Mouse (Mus musculus) heart, embryonic 10.5 days (tissue): ENCODE results near the gene Erg. TPM values are rescaled to one million over a fixed set of nuclear protein-coding genes. Genes with fewer than 3 reads are reported as not detected.

Experiments used
- DNase-seq: peaks from one replicate; pipeline ENCODE4 v3.0.0-alpha.2; 2017; ENCODE audit warnings: low spot score
- H3K27ac ChIP-seq: fragments of 300-500 bp; sonication (generic); 2 replicates; pipeline ENCODE4 v1.5.1; 2016; ENCODE audit warnings: mild to moderate bottlenecking
- H3K27me3 ChIP-seq: fragments of 300-500 bp; sonication (generic); 2 replicates; pipeline ENCODE4 v1.6.1; 2016; ENCODE audit warnings: mild to moderate bottlenecking; ENCODE audit not compliant: poor library complexity, insufficient read depth, severe bottlenecking
- H3K36me3 ChIP-seq: fragments of 300-500 bp; sonication (generic); 2 replicates; pipeline ENCODE4 v1.6.1; 2016; ENCODE audit warnings: mild to moderate bottlenecking, moderate library complexity
- H3K4me1 ChIP-seq: fragments of 300-500 bp; sonication (generic); 2 replicates; pipeline ENCODE4 v1.6.1; 2016; ENCODE audit warnings: mild to moderate bottlenecking
- H3K4me3 ChIP-seq: fragments of 300-500 bp; sonication (generic); 2 replicates; pipeline ENCODE4 v1.5.1; 2016; ENCODE audit warnings: mild to moderate bottlenecking, moderate library complexity
- H3K9me3 ChIP-seq: fragments of 300-500 bp; sonication (generic); 2 replicates; pipeline ENCODE4 v1.6.1; 2016; ENCODE audit warnings: mild to moderate bottlenecking, moderate library complexity
- WGBS: fragments of 180-500 bp; shearing (Covaris S2); methylation state at CpG from one replicate; pipeline ENCODE4 v1.1.7; 2016; 5-methylcytosine and 5-hydroxymethylcytosine counted together
- polyA plus RNA-seq: library from polyadenylated mRNA; unstranded; fragments of >200 nt; fragmentation: Nextera tagmentation; extraction: Ambion mirVana; gene quantifications from 2 replicates; pipeline ENCODE4 v1.2.1, GENCODE M21; 2016

Erg gene
- polyA plus RNA-seq, 1 experiment from 2014 or later: 5.9 TPM

DNA sequence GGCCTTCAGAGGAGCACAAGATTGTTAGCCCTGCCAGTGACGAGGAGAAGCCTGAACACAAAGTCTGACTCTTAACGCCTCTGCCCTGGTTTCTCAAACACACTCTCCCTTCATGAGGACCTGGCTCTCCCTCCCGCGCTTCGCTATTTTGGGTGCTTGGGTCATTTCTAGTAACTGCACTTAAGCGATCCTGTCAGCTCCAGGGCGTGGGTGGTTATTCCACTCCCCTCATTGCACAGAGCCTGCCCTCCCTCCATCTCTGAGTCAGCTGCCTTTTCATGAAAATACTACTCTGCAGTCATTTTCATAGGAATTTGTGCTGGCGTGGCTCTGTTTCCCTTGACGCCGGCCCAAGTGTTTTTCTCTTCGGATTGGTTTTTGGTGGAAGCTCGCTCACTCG is 13.2 kb downstream of the Erg start:
- WGBS: 68% methylated on average over 13 of the region's 13 CpGs
- Histone ChIP-seq H3K36me3 (no peaks in the 10 kb centered on the region), H3K9me3 (no peaks in the 10 kb centered on the region), H3K27ac (no peak overlapping the region), H3K4me1 (peaks cover 5% of the 10 kb centered on the region), H3K4me3 (no peak overlapping the region), H3K27me3 (no peaks in the 10 kb centered on the region)
- no peak for DNase-seq

DNA sequence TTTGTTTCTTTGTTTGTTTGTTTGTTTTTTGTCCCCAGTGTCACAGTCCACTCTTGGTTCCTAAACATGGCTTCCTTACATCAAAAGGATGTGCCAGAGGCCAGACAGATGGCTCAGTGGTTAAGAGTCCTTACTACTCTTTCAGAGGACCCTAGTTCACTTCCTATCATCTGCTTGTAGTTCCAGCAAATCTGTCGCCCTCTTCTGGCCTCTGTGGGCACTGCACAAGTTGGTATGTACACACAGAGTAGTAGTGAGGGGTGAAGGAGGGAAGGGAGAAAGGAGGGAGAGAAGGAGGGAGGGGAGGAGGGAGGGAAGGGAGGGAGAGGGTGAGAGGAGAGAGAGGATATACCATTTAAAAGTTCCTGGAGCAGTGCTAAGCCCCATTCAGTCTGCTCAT is 15.8 kb downstream of the Erg start:
- Histone ChIP-seq H3K4me3 (no peak overlapping the region), H3K27me3 (no peaks in the 10 kb centered on the region), H3K9me3 (no peaks in the 10 kb centered on the region), H3K36me3 (no peaks in the 10 kb centered on the region), H3K4me1 (peaks cover 5% of the 10 kb centered on the region), H3K27ac (no peak overlapping the region)
- WGBS: 6% methylated on average over 1 of the region's 1 CpGs
- DNase-seq: no peak

DNA sequence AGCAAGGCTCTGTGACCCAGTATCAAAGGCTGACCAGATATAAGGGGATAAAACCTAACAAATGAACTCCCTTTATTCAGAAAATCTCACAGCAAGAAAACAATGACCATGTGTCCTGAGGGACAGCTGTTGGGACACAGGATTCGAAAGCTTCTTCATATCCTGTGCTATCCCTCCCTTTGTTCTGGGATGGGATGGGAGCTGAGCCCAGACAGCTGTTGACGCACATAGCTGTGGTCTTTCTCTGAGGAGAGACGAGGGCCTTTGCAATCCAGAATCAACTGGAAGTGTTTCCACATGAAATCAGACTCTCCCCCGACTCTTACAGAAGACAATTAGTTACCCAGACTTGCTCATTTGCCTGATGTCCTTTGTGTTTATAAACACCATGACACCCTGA is 29.6 kb downstream of the Erg start:
- no peak for DNase-seq
- H3K27ac ChIP-seq: no peak overlapping the region
- H3K4me1 ChIP-seq: no peaks in the 10 kb centered on the region
- H3K4me3 ChIP-seq: no peak overlapping the region
- H3K9me3 ChIP-seq: no peaks in the 10 kb centered on the region
- H3K27me3 ChIP-seq: 0 out of 2 replicates have a peak, but pooled peaks cover 4% of the 10 kb centered on the region
- no peaks in the 10 kb centered on the region for H3K36me3 ChIP-seq
- WGBS: 71% methylated on average over 4 of the region's 4 CpGs

DNA sequence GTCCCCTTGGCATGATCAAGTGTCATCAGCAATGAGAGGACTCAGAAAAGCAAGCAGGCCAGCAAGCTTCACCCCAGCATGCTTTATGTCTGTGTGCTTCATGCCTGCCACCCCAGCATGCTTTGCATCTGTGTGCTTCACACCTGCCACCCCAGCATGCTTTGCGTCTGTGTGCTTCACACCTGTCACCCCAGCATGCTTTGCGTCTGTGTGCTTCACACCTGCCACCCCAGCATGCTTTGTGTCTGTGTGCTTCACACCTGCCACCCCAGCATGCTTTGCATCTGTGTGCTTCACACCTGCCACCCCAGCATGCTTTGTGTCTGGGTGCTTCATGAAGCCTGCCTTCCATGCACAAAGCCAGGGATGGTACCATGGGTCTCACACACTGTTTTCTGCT is 33.3 kb downstream of the Erg start:
- H3K9me3 ChIP-seq: no peaks in the 10 kb centered on the region
- H3K36me3 ChIP-seq: no peaks in the 10 kb centered on the region
- no peak for DNase-seq
- H3K27me3 ChIP-seq: no peaks in the 10 kb centered on the region
- peaks cover 9% of the 10 kb centered on the region for H3K4me1 ChIP-seq
- WGBS: 93% methylated on average over 2 of the region's 2 CpGs
- H3K27ac ChIP-seq: no peak overlapping the region
- no peak overlapping the region for H3K4me3 ChIP-seq

DNA sequence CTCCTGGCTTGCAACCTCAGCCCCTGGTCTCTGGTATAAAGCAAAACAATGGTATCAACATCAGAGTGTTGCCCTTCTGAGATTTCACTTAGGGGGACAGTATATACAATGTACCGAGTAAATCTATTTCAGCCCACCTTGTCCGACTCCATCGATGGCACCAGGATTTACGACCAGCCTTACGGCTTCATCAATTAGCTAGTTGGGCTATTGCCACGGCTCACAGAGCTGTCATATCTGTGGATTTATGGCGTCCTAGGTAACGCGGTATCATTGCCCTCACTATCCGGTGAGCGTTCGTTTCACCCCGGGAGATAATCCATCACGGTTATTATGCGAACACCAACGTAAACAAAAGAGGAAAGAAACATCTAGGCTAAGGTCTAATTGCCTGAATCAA is 33.9 kb downstream of the Erg start:
- Histone ChIP-seq H3K4me1 (peaks cover 9% of the 10 kb centered on the region), H3K9me3 (no peaks in the 10 kb centered on the region), H3K4me3 (no peak overlapping the region), H3K27ac (no peak overlapping the region), H3K36me3 (no peaks in the 10 kb centered on the region), H3K27me3 (no peaks in the 10 kb centered on the region)
- 89% methylated on average over 16 of the region's 16 CpGs for WGBS
- DNase-seq: no peak

DNA sequence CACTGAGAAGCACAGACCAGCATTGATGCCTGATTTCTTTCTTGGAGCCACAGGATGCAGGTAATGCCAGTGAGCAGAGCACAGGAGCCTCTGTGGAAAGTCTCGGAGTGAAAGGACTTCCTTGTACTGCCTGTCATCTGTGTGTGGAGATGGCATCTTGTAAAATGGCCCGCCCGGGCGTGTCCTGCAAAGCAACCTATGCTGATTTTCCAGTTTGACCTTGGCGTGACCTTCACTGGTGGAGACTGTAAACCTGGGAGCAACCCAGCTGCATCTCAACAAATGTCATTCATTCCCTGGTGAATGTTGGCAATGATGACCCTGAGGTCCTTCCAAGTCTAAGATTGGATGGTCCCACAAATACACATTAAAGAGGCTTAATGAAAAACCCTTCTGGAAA is 35.9 kb downstream of the Erg start:
- 85% methylated on average over 5 of the region's 5 CpGs for WGBS
- no peaks in the 10 kb centered on the region for H3K9me3 ChIP-seq
- H3K27ac ChIP-seq: 0 out of 2 replicates have a peak overlapping the region, but pooled peaks have one; percentile 13

DNA sequence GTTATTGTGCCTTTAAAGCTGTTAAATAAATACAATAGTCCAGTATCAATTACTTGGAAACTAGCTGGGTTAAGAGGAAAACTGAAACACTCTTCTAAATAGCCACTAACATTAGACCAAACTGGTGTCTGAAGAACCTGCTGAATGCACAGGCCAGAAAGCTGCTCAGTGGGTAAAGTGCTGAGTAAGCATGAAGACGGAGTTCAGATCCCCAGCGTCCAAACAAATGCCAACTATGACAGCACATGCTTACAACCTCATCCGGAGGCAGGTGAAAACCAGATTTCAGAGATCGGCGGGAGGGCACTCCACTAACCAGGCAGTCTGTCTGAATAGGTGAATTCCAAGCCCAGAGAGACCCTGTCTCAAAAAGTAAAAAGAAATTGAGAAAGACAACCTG is 41.6 kb downstream of the Erg start:
- no peaks in the 10 kb centered on the region for H3K36me3 ChIP-seq
- H3K4me3 ChIP-seq: no peak overlapping the region
- no peak overlapping the region for H3K27ac ChIP-seq
- no peaks in the 10 kb centered on the region for H3K27me3 ChIP-seq
- no peaks in the 10 kb centered on the region for H3K9me3 ChIP-seq
- H3K4me1 ChIP-seq: 0 out of 2 replicates have a peak, but pooled peaks cover under 1% of the 10 kb centered on the region
- no peak for DNase-seq
- WGBS: 82% methylated on average over 5 of the region's 5 CpGs

More for the DNA sequence above, 35.9 kb downstream of the Erg start:
- H3K4me1 ChIP-seq: peaks cover 9% of the 10 kb centered on the region
- no peak for DNase-seq
- no peaks in the 10 kb centered on the region for H3K27me3 ChIP-seq
- H3K36me3 ChIP-seq: no peaks in the 10 kb centered on the region
- no peak overlapping the region for H3K4me3 ChIP-seq

DNA sequence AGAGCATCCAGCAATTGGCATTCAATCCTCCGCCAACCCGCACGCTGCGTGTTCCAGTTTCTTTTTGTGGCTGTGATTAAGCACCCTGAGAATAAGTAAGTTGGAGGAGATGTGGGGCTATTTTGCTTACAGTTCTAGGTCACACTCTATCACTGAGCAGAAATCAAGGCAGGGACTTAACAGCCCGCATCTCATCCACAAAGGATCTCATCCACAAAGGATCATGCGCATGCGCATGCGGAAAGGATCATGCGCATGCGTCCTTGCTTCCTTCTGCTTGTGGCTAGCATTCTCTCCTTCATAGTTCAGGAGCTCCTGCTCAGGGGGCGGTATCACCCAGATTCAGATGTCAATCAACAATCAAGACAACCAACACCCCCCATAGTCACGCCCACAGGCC is 42.9 kb downstream of the Erg start:
- no peaks in the 10 kb centered on the region for H3K27me3 ChIP-seq
- no peak overlapping the region for H3K4me3 ChIP-seq
- H3K27ac ChIP-seq: no peak overlapping the region
- H3K36me3 ChIP-seq: no peaks in the 10 kb centered on the region
- H3K9me3 ChIP-seq: no peaks in the 10 kb centered on the region
- DNase-seq: no peak
- H3K4me1 ChIP-seq: no peaks in the 10 kb centered on the region
- WGBS: 91% methylated on average over 12 of the region's 12 CpGs

DNA sequence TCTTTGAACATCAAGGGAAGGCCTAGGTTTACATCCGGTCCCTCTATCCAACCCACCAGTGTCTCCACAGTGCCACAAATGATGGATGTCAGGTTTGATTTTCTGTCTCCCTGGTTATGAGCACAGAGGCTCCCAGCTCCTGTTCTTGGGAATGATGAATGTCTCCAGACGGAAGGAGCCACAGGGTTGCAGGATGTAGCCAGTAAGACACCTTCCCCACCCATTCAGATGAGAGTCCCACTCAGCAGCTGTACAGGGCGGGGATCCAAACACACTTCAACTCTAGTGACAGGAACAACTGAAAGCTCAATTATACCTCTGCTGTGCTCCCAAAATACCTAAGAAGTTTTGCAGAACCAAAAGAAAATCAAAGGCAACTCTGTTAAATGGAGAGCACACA is 51.2 kb downstream of the Erg start:
- H3K27ac ChIP-seq: no peak overlapping the region
- H3K27me3 ChIP-seq: no peaks in the 10 kb centered on the region
- H3K9me3 ChIP-seq: no peaks in the 10 kb centered on the region
- no peak overlapping the region for H3K4me3 ChIP-seq
- no peak for DNase-seq
- H3K36me3 ChIP-seq: no peaks in the 10 kb centered on the region
- WGBS: 69% methylated on average over 3 of the region's 3 CpGs
- H3K4me1 ChIP-seq: no peaks in the 10 kb centered on the region

DNA sequence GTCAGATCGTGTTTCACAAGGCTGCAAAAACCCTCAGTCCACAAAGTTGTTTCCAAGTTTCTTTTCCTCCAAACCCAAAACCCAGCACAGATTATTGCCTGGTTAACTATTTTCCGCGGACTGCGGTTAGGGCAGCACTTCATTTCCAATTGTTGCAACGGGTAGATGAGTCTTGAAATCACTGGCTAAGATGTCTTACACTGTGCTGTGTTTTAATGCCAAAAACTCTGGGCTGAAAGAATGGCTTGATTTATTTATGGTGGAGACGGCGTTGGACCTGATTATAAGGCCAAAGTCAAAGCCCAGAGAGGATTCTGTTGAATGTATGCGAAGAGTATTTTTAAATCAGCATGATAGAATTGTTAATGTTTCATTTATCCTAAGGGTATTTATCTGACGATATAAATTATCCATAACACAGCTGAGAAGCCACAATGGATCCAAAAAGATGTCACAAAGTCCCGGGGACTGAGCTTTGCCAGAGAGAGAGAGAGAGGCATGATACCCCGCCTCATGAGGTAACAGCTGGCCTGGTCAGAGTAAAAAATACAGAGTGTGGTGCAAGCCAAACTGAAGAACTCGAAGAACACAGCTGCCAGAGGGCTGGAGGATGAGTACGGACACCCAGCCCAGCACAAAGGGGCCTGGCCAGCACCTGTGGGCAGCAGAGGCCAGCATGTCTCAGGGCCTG is 53.9 kb downstream of the Erg start:
- Histone ChIP-seq H3K9me3 (no peaks in the 10 kb centered on the region), H3K27me3 (no peaks in the 10 kb centered on the region), H3K36me3 (no peaks in the 10 kb centered on the region), H3K27ac (no peak overlapping the region), H3K4me1 (no peaks in the 10 kb centered on the region), H3K4me3 (no peak overlapping the region)
- WGBS: 82% methylated on average over 13 of the region's 13 CpGs
- DNase-seq: no peak

DNA sequence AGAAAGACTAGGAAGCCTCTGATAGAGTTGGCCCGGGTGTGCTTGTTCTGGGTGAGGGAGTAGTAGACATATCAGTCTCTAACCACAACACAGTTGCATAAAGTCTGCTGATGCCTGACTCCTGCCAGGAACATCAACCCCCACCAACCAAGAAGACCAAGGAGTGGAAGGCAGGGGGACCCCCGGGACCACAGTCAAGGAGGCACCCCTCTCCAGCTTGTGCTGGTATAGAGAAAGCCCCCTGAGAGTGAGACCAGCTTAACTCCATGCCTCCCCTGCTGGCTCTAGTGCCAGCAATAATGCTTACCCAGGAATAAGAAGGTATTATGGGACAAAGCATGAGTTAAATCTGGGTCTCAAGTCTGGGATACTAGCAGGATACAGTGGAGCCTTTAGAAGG is 58.8 kb downstream of the Erg start:
- Histone ChIP-seq H3K36me3 (no peaks in the 10 kb centered on the region), H3K27me3 (no peaks in the 10 kb centered on the region), H3K9me3 (no peaks in the 10 kb centered on the region), H3K4me3 (no peak overlapping the region), H3K27ac (0 out of 2 replicates have a peak overlapping the region, but pooled peaks have one; percentile 25), H3K4me1 (no peaks in the 10 kb centered on the region)
- DNase-seq: no peak
- WGBS: 81% methylated on average over 2 of the region's 2 CpGs

DNA sequence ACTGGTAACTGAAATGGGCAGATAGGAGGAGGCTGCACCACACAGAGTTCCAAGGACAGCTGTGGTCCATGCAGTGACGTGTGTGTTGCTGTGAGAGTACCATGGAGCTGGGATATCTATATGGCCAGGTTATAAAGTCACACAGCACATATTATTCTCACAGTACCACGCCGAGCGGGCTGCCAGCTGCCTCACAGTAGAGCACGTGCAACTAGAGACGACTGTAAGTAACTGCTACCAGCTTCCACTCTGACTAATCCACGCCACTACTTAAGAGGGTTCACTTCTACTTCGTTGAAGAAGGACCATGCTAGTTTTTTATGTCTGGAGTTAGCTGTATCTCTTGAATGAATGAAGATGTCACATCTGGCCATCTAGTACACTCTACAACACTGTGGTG is 66.9 kb downstream of the Erg start:
- Histone ChIP-seq H3K4me3 (no peak overlapping the region), H3K9me3 (no peaks in the 10 kb centered on the region), H3K36me3 (no peaks in the 10 kb centered on the region), H3K4me1 (no peaks in the 10 kb centered on the region), H3K27me3 (no peaks in the 10 kb centered on the region), H3K27ac (no peak overlapping the region)
- WGBS: 78% methylated on average over 8 of the region's 8 CpGs
- no peak for DNase-seq

DNA sequence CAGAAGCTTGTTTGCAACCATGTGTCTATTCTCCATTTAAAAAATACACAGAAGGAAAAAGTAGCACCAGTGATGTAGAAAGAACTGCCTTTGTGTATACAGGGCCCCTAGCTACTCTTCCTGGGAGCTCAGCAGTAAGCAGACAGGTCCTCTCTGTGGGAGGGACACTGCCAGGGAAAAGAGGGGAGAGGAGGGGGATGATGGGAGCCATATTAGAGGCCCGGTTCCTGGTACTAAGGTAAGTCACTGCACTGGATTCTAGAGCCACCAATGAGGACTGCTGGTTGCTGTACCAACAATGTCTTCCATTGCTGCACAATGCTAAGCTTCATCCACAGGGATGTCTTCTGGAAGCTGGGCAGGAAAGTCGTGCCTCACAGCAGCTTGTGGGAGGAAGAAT is 80.3 kb downstream of the Erg start:
- WGBS: 65% methylated on average over 2 of the region's 2 CpGs
- DNase-seq: no peak
- Histone ChIP-seq H3K9me3 (no peaks in the 10 kb centered on the region), H3K4me3 (no peak overlapping the region), H3K4me1 (no peaks in the 10 kb centered on the region), H3K36me3 (no peaks in the 10 kb centered on the region), H3K27ac (no peak overlapping the region), H3K27me3 (no peaks in the 10 kb centered on the region)
